Mouse (Mus musculus): ENCODE data around the gene Olfr820.
"Not testable (repeated sequence)": the region's sequence is repeated elsewhere in the genome, so short reads cannot be mapped to it uniquely, and the experiment has no call there.

Olfr820 gene

GRCm38 (mm10) chr10:130012321-130012720 lies at the start of gene Olfr820:
Gene Olfr820 (plus strand): TSS chr10:130012621.
- DNase-seq (ENCODE audit: low spot score in 2 of 2): no peak

GRCm38 (mm10) chr10:129966232-129966631 lies 46.2 kb upstream of the Olfr820 start:
- DNase-seq (ENCODE audit: low spot score in 2 of 2): not testable (repeated sequence)

GRCm38 (mm10) chr10:129967166-129967565 lies 45.3 kb upstream of the Olfr820 start, which contains the start of gene Olfr819:
Gene Olfr819 (minus strand): TSS chr10:129967266.
- DNase-seq (ENCODE audit: low spot score in 2 of 2): not testable (repeated sequence)

GRCm38 (mm10) chr10:129972994-129973393 lies 39.4 kb upstream of the Olfr820 start:
- not testable (repeated sequence) for DNase-seq (ENCODE audit: low spot score in 2 of 2)

- DNase-seq (ENCODE audit: low spot score in 2 of 2): not testable (repeated sequence)
Observed at GRCm38 (mm10) chr10:129976040-129976439, 36.4 kb upstream of the Olfr820 start, which contains the start of gene Olfr247. Gene Olfr247 (minus strand): TSS chr10:129976140.

GRCm38 (mm10) chr10:129981867-129982266 lies 30.6 kb upstream of the Olfr820 start:
- not testable (repeated sequence) for DNase-seq (ENCODE audit: low spot score in 2 of 2)

GRCm38 (mm10) chr10:129984962-129985361 lies 27.5 kb upstream of the Olfr820 start, which contains the start of gene Gm10310:
Gene Gm10310 (minus strand): TSS chr10:129985062.
- not testable (repeated sequence) for DNase-seq (ENCODE audit: low spot score in 2 of 2)

GRCm38 (mm10) chr10:130004104-130004503 lies 8.3 kb upstream of the Olfr820 start:
- DNase-seq (ENCODE audit: low spot score in 2 of 2): not testable (repeated sequence)

GRCm38 (mm10) chr10:130005366-130005765 lies 7.1 kb upstream of the Olfr820 start:
- not testable (repeated sequence) for DNase-seq (ENCODE audit: low spot score in 2 of 2)

GRCm38 (mm10) chr10:130030048-130030447 lies 17.6 kb downstream of the Olfr820 start, which contains the start of gene Olfr821:
Gene Olfr821 (plus strand): TSS chr10:130030348.
- DNase-seq (ENCODE audit: low spot score in 2 of 2): no peak

- DNase-seq (ENCODE audit: low spot score in 2 of 2): no peak
Observed at GRCm38 (mm10) chr10:130037096-130037495, 24.7 kb downstream of the Olfr820 start.
